Mouse (Mus musculus): Measurements from ENCODE around the gene Bak1. TPM values are rescaled to one million over a fixed set of nuclear protein-coding genes. Genes with fewer than 3 reads are reported as not detected.
A peak's percentile ranks its signal among the peaks of the same experiment; 100 is the strongest.

Bak1 gene
- polyA plus RNA-seq, 1 experiment from 2014 or later: 2.5 TPM

DNA sequence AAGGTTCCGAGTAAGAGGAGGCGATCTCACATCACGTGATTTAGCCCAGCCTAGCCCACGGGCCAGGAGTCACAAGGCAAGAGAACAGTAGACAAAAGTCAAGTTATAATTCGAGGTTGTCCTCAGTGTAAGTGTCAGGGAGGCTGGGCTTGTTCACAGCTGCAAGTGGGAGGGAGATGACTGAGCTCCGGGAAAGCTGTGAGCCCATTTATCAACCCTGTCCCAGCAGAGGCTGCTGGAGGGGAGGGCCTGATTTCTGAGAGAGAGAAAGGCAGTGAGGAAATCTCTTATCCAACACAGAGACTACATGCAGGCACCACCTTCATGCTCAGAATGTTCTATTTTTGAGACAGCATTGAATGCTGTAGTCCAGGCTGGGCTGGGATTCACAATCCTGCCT lies 15.9 kb downstream of the Bak1 start:
- Histone ChIP-seq H3K4me2 (replicated peaks) (peak overlapping the region; percentile 0; the same call in 1 of the 2 replicates), H3K27me3 (replicated peaks) (no peaks in the 10 kb centered on the region), H3K9me3 (no peaks in the 10 kb centered on the region), H3K9ac (no peak overlapping the region), H3K27ac (no peak overlapping the region), H3K36me3 (no peaks in the 10 kb centered on the region), H3K4me3 (no peak overlapping the region), H3K4me1 (peaks cover 13% of the 10 kb centered on the region)
- no peak for ATAC-seq (ENCODE audit: low FRiP score, low read depth)
- WGBS: 22% methylated on average over 6 of the region's 6 CpGs

DNA sequence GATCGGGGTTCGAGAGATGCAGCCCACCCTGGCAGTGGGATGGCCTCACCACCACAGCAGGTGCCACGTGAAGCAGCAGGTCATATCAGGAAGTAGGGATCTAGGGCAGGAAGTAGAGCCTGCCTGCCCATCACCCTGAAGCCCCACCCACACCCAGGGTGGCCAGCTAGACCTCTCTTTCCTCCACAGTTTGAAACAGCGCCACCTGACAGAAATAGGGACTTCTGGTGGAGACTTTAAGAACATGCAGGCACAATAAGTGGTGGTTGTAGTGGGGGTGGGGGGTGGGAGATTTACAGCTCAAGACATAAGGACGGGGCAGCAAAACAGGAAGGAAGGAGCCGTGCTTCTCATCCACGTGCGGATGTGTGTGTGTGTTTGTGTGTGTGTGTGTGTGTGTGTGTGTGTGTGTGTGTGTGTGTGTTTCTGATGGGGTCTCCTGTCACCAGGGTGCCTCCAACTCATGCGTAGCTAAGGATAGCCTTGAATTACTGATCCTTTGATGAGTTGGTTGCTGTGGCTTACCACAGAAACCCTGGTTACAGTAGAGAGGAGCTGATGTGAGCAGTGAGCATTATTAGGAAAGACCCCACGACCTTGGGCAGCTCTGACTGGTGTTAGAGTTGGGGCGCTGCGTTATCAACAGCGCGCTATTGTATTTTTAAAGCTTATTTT lies 16.7 kb downstream of the Bak1 start:
- no peak overlapping the region for H3K27ac ChIP-seq
- ATAC-seq (ENCODE audit: low FRiP score, low read depth): no peak
- H3K4me1 ChIP-seq: peaks cover 9% of the 10 kb centered on the region
- no peaks in the 10 kb centered on the region for H3K9me3 ChIP-seq
- H3K4me3 ChIP-seq: no peak overlapping the region
- peak overlapping the region; percentile 0; the same call in 1 of the 2 replicates for H3K4me2 ChIP-seq (replicated peaks)
- no peaks in the 10 kb centered on the region for H3K36me3 ChIP-seq
- H3K9ac ChIP-seq: no peak overlapping the region
- WGBS: 54% methylated on average over 14 of the region's 14 CpGs
- H3K27me3 ChIP-seq (replicated peaks): no peaks in the 10 kb centered on the region

GRCm38 (mm10) chr17:27011167-27011566 lies 17.6 kb downstream of the Bak1 start:
- Histone ChIP-seq H3K36me3 (no peaks in the 10 kb centered on the region), H3K4me1 (peaks cover 9% of the 10 kb centered on the region), H3K4me2 (replicated peaks) (no peak overlapping the region), H3K27ac (no peak overlapping the region), H3K4me3 (no peak overlapping the region), H3K27me3 (replicated peaks) (no peaks in the 10 kb centered on the region), H3K9me3 (no peaks in the 10 kb centered on the region), H3K9ac (no peak overlapping the region)
- ATAC-seq (ENCODE audit: low FRiP score, low read depth): no peak
- 89% methylated on average over 10 of the region's 10 CpGs for WGBS

- no peak overlapping the region for H3K4me3 ChIP-seq
- H3K27me3 ChIP-seq (replicated peaks): no peaks in the 10 kb centered on the region
- H3K4me1 ChIP-seq: peaks cover 9% of the 10 kb centered on the region
- H3K27ac ChIP-seq: no peak overlapping the region
- H3K36me3 ChIP-seq: no peaks in the 10 kb centered on the region
- H3K9ac ChIP-seq: no peak overlapping the region
- H3K4me2 ChIP-seq (replicated peaks): no peak overlapping the region
- ATAC-seq (ENCODE audit: low FRiP score, low read depth): no peak
- WGBS: 82% methylated on average over 2 of the region's 2 CpGs
- no peaks in the 10 kb centered on the region for H3K9me3 ChIP-seq
Measured at GRCm38 (mm10) chr17:27008277-27008676, 20.5 kb downstream of the Bak1 start.

DNA sequence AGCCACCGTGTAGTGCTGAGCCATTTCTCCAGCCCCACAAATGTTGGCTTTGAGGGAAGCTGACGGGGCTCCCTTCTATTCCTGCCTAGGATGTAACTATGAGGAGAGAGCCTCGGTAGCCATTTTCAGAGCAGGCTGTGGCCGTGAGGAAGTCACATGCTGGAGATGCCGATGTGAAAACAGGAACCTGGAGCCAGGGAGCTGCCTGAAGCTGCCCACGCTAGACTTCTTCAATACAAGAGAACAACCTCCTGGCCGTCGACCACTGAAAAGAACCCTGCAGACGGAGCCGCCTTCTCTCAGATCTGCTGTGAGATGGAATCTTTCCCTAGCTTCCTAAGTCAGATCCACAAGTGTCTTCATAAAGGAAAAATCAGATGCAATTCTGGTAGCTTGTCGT lies 23.2 kb downstream of the Bak1 start:
- no peak for ATAC-seq (ENCODE audit: low FRiP score, low read depth)
- Histone ChIP-seq H3K9ac (no peak overlapping the region), H3K36me3 (0 out of 2 replicates have a peak, but pooled peaks cover 4% of the 10 kb centered on the region), H3K27me3 (replicated peaks) (no peaks in the 10 kb centered on the region), H3K4me1 (no peaks in the 10 kb centered on the region), H3K4me3 (no peak overlapping the region), H3K27ac (no peak overlapping the region), H3K4me2 (replicated peaks) (no peak overlapping the region), H3K9me3 (no peaks in the 10 kb centered on the region)
- 66% methylated on average over 11 of the region's 11 CpGs for WGBS

DNA sequence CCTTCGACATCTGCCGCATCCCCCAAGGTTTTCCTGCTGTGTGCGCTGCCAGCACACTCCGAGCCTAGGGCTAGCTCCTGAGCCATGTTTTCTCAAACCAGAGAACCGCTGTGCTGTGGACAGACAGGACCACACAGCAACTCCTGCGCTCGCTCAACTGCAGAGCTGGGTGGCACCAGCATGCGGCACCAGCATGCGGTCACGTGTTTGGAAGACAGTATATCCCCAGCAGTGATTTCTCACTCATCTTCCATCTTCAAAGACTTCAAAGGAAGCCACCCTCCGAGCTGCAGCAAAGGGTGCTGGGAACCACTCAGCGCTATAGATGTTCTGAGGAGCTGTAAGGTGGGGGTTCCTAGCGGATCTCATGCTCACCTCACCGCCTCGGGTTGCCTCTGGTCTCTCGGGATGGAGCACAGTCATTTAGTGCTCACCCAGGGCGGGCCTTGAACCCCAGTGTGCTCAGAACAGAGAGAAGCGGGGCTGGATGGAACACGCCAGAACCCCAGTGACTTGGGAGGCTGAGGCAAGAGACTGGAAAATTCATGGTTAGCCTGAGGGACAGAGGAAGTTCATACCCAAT lies 23.8 kb downstream of the Bak1 start:
- Histone ChIP-seq H3K27me3 (replicated peaks) (no peaks in the 10 kb centered on the region), H3K4me1 (no peaks in the 10 kb centered on the region), H3K36me3 (0 out of 2 replicates have a peak, but pooled peaks cover 4% of the 10 kb centered on the region), H3K4me2 (replicated peaks) (no peak overlapping the region), H3K4me3 (no peak overlapping the region), H3K9ac (no peak overlapping the region), H3K9me3 (no peaks in the 10 kb centered on the region), H3K27ac (no peak overlapping the region)
- ATAC-seq (ENCODE audit: low FRiP score, low read depth): no peak
- WGBS: 31% methylated on average over 19 of the region's 19 CpGs

GRCm38 (mm10) chr17:27004431-27004830 lies 24.4 kb downstream of the Bak1 start:
- Histone ChIP-seq H3K4me3 (no peak overlapping the region), H3K27ac (no peak overlapping the region), H3K36me3 (0 out of 2 replicates have a peak, but pooled peaks cover 4% of the 10 kb centered on the region), H3K9me3 (no peaks in the 10 kb centered on the region), H3K27me3 (replicated peaks) (no peaks in the 10 kb centered on the region), H3K4me2 (replicated peaks) (no peak overlapping the region), H3K9ac (no peak overlapping the region), H3K4me1 (no peaks in the 10 kb centered on the region)
- ATAC-seq (ENCODE audit: low FRiP score, low read depth): no peak
- WGBS: 35% methylated on average over 9 of the region's 9 CpGs

- Histone ChIP-seq H3K4me3 (no peak overlapping the region), H3K9ac (no peak overlapping the region), H3K27ac (no peak overlapping the region), H3K9me3 (no peaks in the 10 kb centered on the region), H3K4me2 (replicated peaks) (no peak overlapping the region), H3K36me3 (0 out of 2 replicates have a peak, but pooled peaks cover 4% of the 10 kb centered on the region), H3K27me3 (replicated peaks) (no peaks in the 10 kb centered on the region), H3K4me1 (no peaks in the 10 kb centered on the region)
- 49% methylated on average over 6 of the region's 6 CpGs for WGBS
- no peak for ATAC-seq (ENCODE audit: low FRiP score, low read depth)
Measured at GRCm38 (mm10) chr17:27001889-27002288, 26.9 kb downstream of the Bak1 start.

- ATAC-seq (ENCODE audit: low FRiP score, low read depth): no peak
- WGBS: 83% methylated on average over 7 of the region's 7 CpGs
- H3K27ac ChIP-seq: no peak overlapping the region
Measured at GRCm38 (mm10) chr17:27001151-27001550, 27.7 kb downstream of the Bak1 start.

GRCm38 (mm10) chr17:26999996-27000395 lies 28.8 kb downstream of the Bak1 start:
- 80% methylated on average over 12 of the region's 12 CpGs for WGBS
- H3K4me2 ChIP-seq (replicated peaks): no peak overlapping the region

More at GRCm38 (mm10) chr17:27001151-27001550, 27.7 kb downstream of the Bak1 start:
- H3K36me3 ChIP-seq: 0 out of 2 replicates have a peak, but pooled peaks cover 4% of the 10 kb centered on the region
- H3K4me2 ChIP-seq (replicated peaks): no peak overlapping the region
- no peak overlapping the region for H3K4me3 ChIP-seq
- H3K9ac ChIP-seq: no peak overlapping the region
- H3K9me3 ChIP-seq: no peaks in the 10 kb centered on the region
- no peaks in the 10 kb centered on the region for H3K4me1 ChIP-seq
- no peaks in the 10 kb centered on the region for H3K27me3 ChIP-seq (replicated peaks)

DNA sequence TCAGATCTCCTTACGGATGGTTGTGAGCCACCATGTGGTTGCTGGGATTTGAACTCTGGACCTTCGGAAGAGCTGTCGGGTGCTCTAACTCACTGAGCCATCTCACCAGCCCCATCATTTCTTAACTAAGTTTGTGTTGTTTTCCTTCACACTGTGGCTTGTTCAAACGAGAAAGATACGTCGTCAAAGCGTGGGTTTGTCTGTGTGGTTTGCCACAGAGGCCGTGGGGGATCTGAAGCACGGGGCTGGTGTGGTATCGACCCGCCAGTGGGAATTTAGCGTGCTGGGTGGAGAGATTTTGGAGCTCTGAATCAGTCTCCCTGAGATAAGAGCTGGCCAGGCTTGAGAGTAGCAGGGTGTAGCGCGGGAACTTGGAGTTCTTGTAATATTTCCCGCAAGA lies 30.5 kb downstream of the Bak1 start:
- no peak overlapping the region for H3K4me2 ChIP-seq (replicated peaks)
- no peaks in the 10 kb centered on the region for H3K9me3 ChIP-seq
- no peaks in the 10 kb centered on the region for H3K27me3 ChIP-seq (replicated peaks)
- no peaks in the 10 kb centered on the region for H3K4me1 ChIP-seq
- no peak for ATAC-seq (ENCODE audit: low FRiP score, low read depth)
- H3K27ac ChIP-seq: no peak overlapping the region
- 0 out of 2 replicates have a peak, but pooled peaks cover 4% of the 10 kb centered on the region for H3K36me3 ChIP-seq
- no peak overlapping the region for H3K9ac ChIP-seq
- 93% methylated on average over 15 of the region's 15 CpGs for WGBS
- no peak overlapping the region for H3K4me3 ChIP-seq

More at GRCm38 (mm10) chr17:26999996-27000395, 28.8 kb downstream of the Bak1 start:
- ATAC-seq (ENCODE audit: low FRiP score, low read depth): no peak
- Histone ChIP-seq H3K4me1 (no peaks in the 10 kb centered on the region), H3K36me3 (0 out of 2 replicates have a peak, but pooled peaks cover 4% of the 10 kb centered on the region), H3K9me3 (no peaks in the 10 kb centered on the region), H3K9ac (no peak overlapping the region), H3K4me3 (no peak overlapping the region), H3K27me3 (replicated peaks) (no peaks in the 10 kb centered on the region), H3K27ac (no peak overlapping the region)

GRCm38 (mm10) chr17:26997661-26998060 lies 31.1 kb downstream of the Bak1 start:
- H3K27me3 ChIP-seq (replicated peaks): no peaks in the 10 kb centered on the region
- H3K27ac ChIP-seq: no peak overlapping the region
- H3K4me3 ChIP-seq: no peak overlapping the region
- no peak overlapping the region for H3K4me2 ChIP-seq (replicated peaks)
- H3K4me1 ChIP-seq: no peaks in the 10 kb centered on the region
- WGBS: 79% methylated on average over 4 of the region's 4 CpGs
- 0 out of 2 replicates have a peak, but pooled peaks cover 4% of the 10 kb centered on the region for H3K36me3 ChIP-seq
- no peak for ATAC-seq (ENCODE audit: low FRiP score, low read depth)
- no peak overlapping the region for H3K9ac ChIP-seq
- no peaks in the 10 kb centered on the region for H3K9me3 ChIP-seq
